ENCODE assay signal across 11 mouse cellular contexts in the genomic region with DNA sequence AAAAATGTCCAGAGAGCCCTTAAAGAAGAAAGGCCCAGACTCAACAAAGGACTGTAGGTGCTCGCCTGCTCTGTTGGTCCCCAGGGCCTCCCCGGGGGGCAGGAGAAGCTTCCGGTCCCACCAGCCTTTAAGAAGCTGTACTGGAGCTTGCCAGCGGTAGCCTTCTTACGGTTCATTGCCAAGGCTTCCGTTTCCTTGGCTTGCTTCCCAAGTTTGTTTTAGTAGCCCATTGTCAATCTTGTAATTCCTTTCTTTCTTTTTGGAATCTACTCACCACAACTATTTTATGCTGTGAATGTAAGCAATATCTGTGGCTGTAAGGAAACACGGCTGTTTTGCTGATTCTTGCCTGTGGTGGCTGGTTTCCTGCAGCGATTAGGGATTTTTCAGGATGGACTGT. TPM values are rescaled to one million over a fixed set of nuclear protein-coding genes. Genes with fewer than 3 reads are reported as not detected.
A peak's percentile ranks its signal among the peaks of the same experiment; 100 is the strongest.
DNase-seq lines count a peak whose midpoint lies in the region; ATAC-seq lines count a peak whose summit lies in the region.
"Had no signal": no experiment of that assay in that cellular context is flagged by ENCODE, and none has a peak within 500 bp of the region (broad histone marks: within the 10 kb centered on the region; RNA-seq: fewer than 3 reads in every experiment).

No protein-coding gene starts in this region.

- ATAC-seq in hindbrain, embryonic 14.5 days (ENCODE audit: low FRiP score), result no peak
- ATAC-seq in hindbrain, embryonic 11.5 days (ENCODE audit: low FRiP score), result no peak
- no peak for ATAC-seq in heart, embryonic 11.5 days (replicated peaks; ENCODE audit: insufficient number of reproducible peaks, low FRiP score, low TSS enrichment)
- no peak for ATAC-seq in forebrain, embryonic 12.5 days (ENCODE audit: low FRiP score)

- no peak for DNase-seq in hindbrain, embryonic 14.5 days (ENCODE audit: low spot score)
- no peak for DNase-seq in hindbrain, embryonic 11.5 days (ENCODE audit: low spot score)
- peak; percentile 32 for DNase-seq in NIH3T3 (ENCODE audit: low read depth)
- peak; percentile 44 to 62 for DNase-seq in kidney, postnatal 4 days
- no peak for DNase-seq in urinary bladder, postnatal 10 days (ENCODE audit: low spot score)
- no peak for DNase-seq in left cerebral cortex, adult 9 months (ENCODE audit: low spot score in 2 of 2)

- no peak overlapping the region for H3K9ac ChIP-seq in hindbrain, embryonic 14.5 days
- H3K9ac ChIP-seq in hindbrain, embryonic 11.5 days (ENCODE audit: low read depth, low read length), result no peak overlapping the region
- H3K9ac ChIP-seq in heart, embryonic 11.5 days (ENCODE audit: low read depth, low read length), result no peak overlapping the region
- H3K9ac ChIP-seq in forebrain, embryonic 12.5 days, result no peak overlapping the region

- peak overlapping the region; percentile 36 for H3K27ac ChIP-seq in hindbrain, embryonic 14.5 days
- H3K27ac ChIP-seq in hindbrain, embryonic 11.5 days (ENCODE audit: low read depth, low read length), result no peak overlapping the region
- H3K27ac ChIP-seq in heart, embryonic 11.5 days (ENCODE audit: low read depth, low read length), result peak overlapping the region; percentile 46
- no peak overlapping the region for H3K27ac ChIP-seq in forebrain, embryonic 12.5 days

- no peak overlapping the region for H3K4me3 ChIP-seq in hindbrain, embryonic 14.5 days (replicated peaks; ENCODE audit: low read length)
- no peak overlapping the region for H3K4me3 ChIP-seq in hindbrain, embryonic 11.5 days (ENCODE audit: low read depth, low read length)
- no peak overlapping the region for H3K4me3 ChIP-seq in heart, embryonic 11.5 days (ENCODE audit: low read depth, low read length)
- no peak overlapping the region for H3K4me3 ChIP-seq in forebrain, embryonic 12.5 days (replicated peaks)
- H3K4me3 ChIP-seq: erythroblast, embryonic 14.5 days had no signal

- WGBS in hindbrain, embryonic 14.5 days, result 63% methylated on average over 8 of the region's 8 CpGs
- 81% methylated on average over 8 of the region's 8 CpGs for WGBS in hindbrain, embryonic 11.5 days
- WGBS in heart, embryonic 11.5 days (ENCODE audit: insufficient replicate concordance), result 76% methylated on average over 8 of the region's 8 CpGs
- 62% methylated on average over 8 of the region's 8 CpGs for WGBS in forebrain, embryonic 12.5 days

- H3K9me3 ChIP-seq in hindbrain, embryonic 14.5 days (ENCODE audit: control insufficient read depth, low read length), result no peaks in the 10 kb centered on the region
- H3K9me3 ChIP-seq in hindbrain, embryonic 11.5 days (ENCODE audit: control insufficient read depth, low read length), result no peaks in the 10 kb centered on the region
- H3K9me3 ChIP-seq in heart, embryonic 11.5 days (replicated peaks; ENCODE audit: control insufficient read depth, low read length), result no peaks in the 10 kb centered on the region
- H3K9me3 ChIP-seq in forebrain, embryonic 12.5 days, result no peaks in the 10 kb centered on the region

- H3K27me3 ChIP-seq in hindbrain, embryonic 14.5 days (ENCODE audit: control insufficient read depth, insufficient read depth, low read length), result no peaks in the 10 kb centered on the region
- H3K27me3 ChIP-seq in hindbrain, embryonic 11.5 days (ENCODE audit: control insufficient read depth, insufficient read depth, low read length), result no peaks in the 10 kb centered on the region
- no peaks in the 10 kb centered on the region for H3K27me3 ChIP-seq in heart, embryonic 11.5 days (ENCODE audit: control insufficient read depth, insufficient read depth, low read length)
- no peaks in the 10 kb centered on the region for H3K27me3 ChIP-seq in forebrain, embryonic 12.5 days

- H3K4me1 ChIP-seq in hindbrain, embryonic 14.5 days (replicated peaks; ENCODE audit: control insufficient read depth, insufficient read depth, low read length), result no peaks in the 10 kb centered on the region
- H3K4me1 ChIP-seq in hindbrain, embryonic 11.5 days (replicated peaks; ENCODE audit: control insufficient read depth, insufficient read depth, low read length), result no peaks in the 10 kb centered on the region
- H3K4me1 ChIP-seq in heart, embryonic 11.5 days (ENCODE audit: control insufficient read depth, insufficient read depth, low read length), result no peaks in the 10 kb centered on the region
- H3K4me1 ChIP-seq in forebrain, embryonic 12.5 days, result no peaks in the 10 kb centered on the region

- peaks cover 18% of the 10 kb centered on the region; the same call in 1 of the 2 replicates for H3K36me3 ChIP-seq in hindbrain, embryonic 14.5 days (replicated peaks; ENCODE audit: control insufficient read depth, insufficient read depth)
- no peaks in the 10 kb centered on the region for H3K36me3 ChIP-seq in hindbrain, embryonic 11.5 days (ENCODE audit: control insufficient read depth, insufficient read depth, low read length)
- no peaks in the 10 kb centered on the region for H3K36me3 ChIP-seq in heart, embryonic 11.5 days (ENCODE audit: control insufficient read depth, insufficient read depth, low read length)
- no peaks in the 10 kb centered on the region for H3K36me3 ChIP-seq in forebrain, embryonic 12.5 days (replicated peaks)

- H3K4me2 ChIP-seq in hindbrain, embryonic 14.5 days (replicated peaks), result no peak overlapping the region
- no peak overlapping the region for H3K4me2 ChIP-seq in hindbrain, embryonic 11.5 days (replicated peaks; ENCODE audit: low read depth, low read length)
- H3K4me2 ChIP-seq in heart, embryonic 11.5 days, result no peak overlapping the region
- H3K4me2 ChIP-seq in forebrain, embryonic 12.5 days, result no peak overlapping the region

RNA-seq across cellular contexts. Expression of a gene that starts 25.4 kb away (rescaled TPM):
- polyA plus RNA-seq in hindbrain, embryonic 14.5 days (2014; fragmentation: Nextera tagmentation; extraction: Ambion mirVana), result 7.6 and 10.0 TPM in 2 replicates
- polyA plus RNA-seq in hindbrain, embryonic 11.5 days (2014; fragmentation: Nextera tagmentation; extraction: Ambion mirVana), result 7.9 and 9.2 TPM in 2 replicates
- polyA plus RNA-seq in heart, embryonic 11.5 days (2014; fragmentation: Nextera tagmentation; extraction: Ambion mirVana), result 8.6 and 13.7 TPM in 2 replicates
- 7.4 and 7.6 TPM in 2 replicates for polyA plus RNA-seq in forebrain, embryonic 12.5 days (2016; fragmentation: Nextera tagmentation; extraction: Ambion mirVana)
- polyA plus RNA-seq: erythroblast, embryonic 14.5 days had no signal

RNA-seq across cellular contexts. Expression of a gene that starts 25.6 kb away (rescaled TPM):
- polyA plus RNA-seq in hindbrain, embryonic 14.5 days (2014; fragmentation: Nextera tagmentation; extraction: Ambion mirVana), result 81.5 TPM in 2 replicates
- 68.1 and 68.6 TPM in 2 replicates for polyA plus RNA-seq in hindbrain, embryonic 11.5 days (2014; fragmentation: Nextera tagmentation; extraction: Ambion mirVana)
- 42.5 and 49.4 TPM in 2 replicates for polyA plus RNA-seq in heart, embryonic 11.5 days (2014; fragmentation: Nextera tagmentation; extraction: Ambion mirVana)
- polyA plus RNA-seq in forebrain, embryonic 12.5 days (2016; fragmentation: Nextera tagmentation; extraction: Ambion mirVana), result 61.3 and 62.6 TPM in 2 replicates

RNA-seq across cellular contexts. Expression of a gene that starts 38.2 kb away (rescaled TPM):
- 1.3 and 1.5 TPM in 2 replicates for polyA plus RNA-seq in hindbrain, embryonic 14.5 days (2014; fragmentation: Nextera tagmentation; extraction: Ambion mirVana)
- 0.31 and 0.38 TPM in 2 replicates for polyA plus RNA-seq in hindbrain, embryonic 11.5 days (2014; fragmentation: Nextera tagmentation; extraction: Ambion mirVana)
- polyA plus RNA-seq in heart, embryonic 11.5 days (2014; fragmentation: Nextera tagmentation; extraction: Ambion mirVana), result 0.31 and 0.48 TPM in 2 replicates
- 0.21 and 0.63 TPM in 2 replicates for polyA plus RNA-seq in forebrain, embryonic 12.5 days (2016; fragmentation: Nextera tagmentation; extraction: Ambion mirVana)
- polyA plus RNA-seq: erythroblast, embryonic 14.5 days had no signal

RNA-seq across cellular contexts. Expression of a gene that starts 48.1 kb away (rescaled TPM):
- polyA plus RNA-seq in hindbrain, embryonic 14.5 days (2014; fragmentation: Nextera tagmentation; extraction: Ambion mirVana), result not detected in 2 replicates
- polyA plus RNA-seq in hindbrain, embryonic 11.5 days (2014; fragmentation: Nextera tagmentation; extraction: Ambion mirVana), result not detected in 2 replicates
- not detected in 2 replicates for polyA plus RNA-seq in heart, embryonic 11.5 days (2014; fragmentation: Nextera tagmentation; extraction: Ambion mirVana)
- not detected in 2 replicates for polyA plus RNA-seq in forebrain, embryonic 12.5 days (2016; fragmentation: Nextera tagmentation; extraction: Ambion mirVana)
- polyA plus RNA-seq: erythroblast, embryonic 14.5 days; liver, embryonic 16.5 days; spleen, adult 2 months had no signal

Comparison
In these comparisons a context has a peak if more than half of its experiments do, and no peak if none do; other contexts are left out.
1. H3K27ac ChIP-seq: peak in hindbrain, embryonic 14.5 days (single experiment) and heart, embryonic 11.5 days (single experiment); none in hindbrain, embryonic 11.5 days (single experiment) and forebrain, embryonic 12.5 days (single experiment).
2. DNase-seq: peak in NIH3T3 (single experiment) and kidney, postnatal 4 days (2 of 2); none in hindbrain, embryonic 14.5 days (single experiment), hindbrain, embryonic 11.5 days (single experiment), urinary bladder, postnatal 10 days (single experiment) and left cerebral cortex, adult 9 months (0 of 2).